Mouse (Mus musculus): Measurements from ENCODE around the gene Gbp2b. TPM values are rescaled to one million over a fixed set of nuclear protein-coding genes. Genes with fewer than 3 reads are reported as not detected.
"Not testable (repeated sequence)": the region's sequence is repeated elsewhere in the genome, so short reads cannot be mapped to it uniquely, and the experiment has no call there.

The Gbp2b gene
- polyA plus RNA-seq, 3 experiments from 2014 or later = 0.68 to 84.0 (median 22.4) TPM

GRCm38 (mm10) chr3:142620956-142621562 lies 26.4 kb downstream of the Gbp2b start:
- peak; percentile 73 for ATAC-seq

- no peak for ATAC-seq
These were observed 35.7 kb downstream of the Gbp2b start for GRCm38 (mm10) chr3:142630385-142630784.

- peak; percentile 65 for ATAC-seq
These were observed 45.6 kb downstream of the Gbp2b start for GRCm38 (mm10) chr3:142640201-142640600.

GRCm38 (mm10) chr3:142645949-142646348 lies 51.3 kb downstream of the Gbp2b start:
- ATAC-seq = peak; percentile 69

GRCm38 (mm10) chr3:142647836-142648235 lies 53.2 kb downstream of the Gbp2b start:
- not testable (repeated sequence) for ATAC-seq

GRCm38 (mm10) chr3:142650205-142650604 lies 55.6 kb downstream of the Gbp2b start:
- ATAC-seq = no peak

- ATAC-seq = no peak
These were observed 70.1 kb downstream of the Gbp2b start for GRCm38 (mm10) chr3:142664723-142665122.

Other genes starting within 250 kb of the Gbp2b start
- 10 to 100 TPM; 21.5 to 25.7 (median 25.4) TPM for gene Pdlim5, start 199.2 kb upstream of the Gbp2b start, polyA plus RNA-seq (2017; shearing (Covaris generic))
- gene Gbp5, start 100.9 kb upstream of the Gbp2b start, polyA plus RNA-seq (2017; shearing (Covaris generic)) = 10 to 100 TPM; 12.0 to 15.8 (median 12.4) TPM
- 100 to 1,000 TPM; 180 to 223 (median 211) TPM for gene Gbp7, start 64.5 kb upstream of the Gbp2b start, polyA plus RNA-seq (2017; shearing (Covaris generic))
- 100 to 1,000 TPM in 1 of 3 experiments, 10 to 100 TPM in 2; 71.3 to 113 (median 80.8) TPM for gene Gbp3, start 34.8 kb upstream of the Gbp2b start, polyA plus RNA-seq (2017; shearing (Covaris generic))
- 100 to 1,000 TPM; 114 to 125 (median 118) TPM for gene Gbp2, start 25.8 kb downstream of the Gbp2b start, polyA plus RNA-seq (2017; shearing (Covaris generic))
- gene Kyat3, start 106.2 kb downstream of the Gbp2b start, polyA plus RNA-seq (2017; shearing (Covaris generic)) = 1 to 10 TPM; 4.8 to 5.2 (median 4.8) TPM
- gene Gtf2b, start 170.2 kb downstream of the Gbp2b start, polyA plus RNA-seq (2017; shearing (Covaris generic)) = 10 to 100 TPM; 50.6 to 74.3 (median 73.9) TPM